Mouse (Mus musculus) lung, adult 2 months (tissue): ENCODE measurements at regions not wholly inside any gene's neighbourhood (a gene's known extent, or its start where the extent isn't known, plus 50 kb on each side); places are given as distances from the start of the nearest gene placed in this dataset.

ENCODE experiments used
- CTCF ChIP-seq: fragments of 200-500 bp; IDR thresholded peaks from 2 replicates; pipeline ENCODE4 v1.5.1; 2011; ENCODE audit warnings: mild to moderate bottlenecking, low read length, control low read depth; ENCODE audit not compliant: insufficient read depth
- POLR2A ChIP-seq: fragments of 200-500 bp; IDR thresholded peaks from 2 replicates; pipeline ENCODE4 v1.6.1; 2011; ENCODE audit warnings: low read depth, mild to moderate bottlenecking, control low read depth, low read length, borderline replicate concordance; ENCODE audit errors: extremely low read depth

- TF ChIP-seq CTCF (no peak), POLR2A (no peak)
These were observed 222.2 kb upstream of the Kif2a start for GRCm38 (mm10) chr13:107244173-107244572.
